Mouse (Mus musculus) lung, postnatal 0 days (tissue): ENCODE results near the gene Slc22a8.

ENCODE experiments used
- CTCF ChIP-seq: IDR thresholded peaks from 2 replicates; pipeline ENCODE4 v1.5.1; 2016; ENCODE audit warnings: antibody characterized with exemption, mild to moderate bottlenecking
- EP300 ChIP-seq: IDR thresholded peaks from 2 replicates; pipeline ENCODE4 v1.6.1; 2016; ENCODE audit warnings: antibody characterized with exemption, mild to moderate bottlenecking, control low read depth

- TF ChIP-seq EP300 (no peak), CTCF (no peak)
Observed at GRCm38 (mm10) chr19:8571746-8572145, 19.3 kb upstream of the Slc22a8 start.
